Mouse (Mus musculus) right cerebral cortex, adult 18-20 months (tissue): Measurements from ENCODE around the gene Btbd1.

ENCODE experiments used
- DNase-seq: peaks from one replicate; pipeline ENCODE4 v3.0.0; 2022; ENCODE audit warnings: mixed read lengths

Gene Btbd1

GRCm38 (mm10) chr7:81775325-81775724 is 53.9 kb downstream of the Btbd1 start:
- no peak for DNase-seq

GRCm38 (mm10) chr7:81772786-81773539 is 56.3 kb downstream of the Btbd1 start:
- no peak for DNase-seq

- DNase-seq, result peak; percentile 35
Measured at GRCm38 (mm10) chr7:81763110-81763845, 66.0 kb downstream of the Btbd1 start.

DNA sequence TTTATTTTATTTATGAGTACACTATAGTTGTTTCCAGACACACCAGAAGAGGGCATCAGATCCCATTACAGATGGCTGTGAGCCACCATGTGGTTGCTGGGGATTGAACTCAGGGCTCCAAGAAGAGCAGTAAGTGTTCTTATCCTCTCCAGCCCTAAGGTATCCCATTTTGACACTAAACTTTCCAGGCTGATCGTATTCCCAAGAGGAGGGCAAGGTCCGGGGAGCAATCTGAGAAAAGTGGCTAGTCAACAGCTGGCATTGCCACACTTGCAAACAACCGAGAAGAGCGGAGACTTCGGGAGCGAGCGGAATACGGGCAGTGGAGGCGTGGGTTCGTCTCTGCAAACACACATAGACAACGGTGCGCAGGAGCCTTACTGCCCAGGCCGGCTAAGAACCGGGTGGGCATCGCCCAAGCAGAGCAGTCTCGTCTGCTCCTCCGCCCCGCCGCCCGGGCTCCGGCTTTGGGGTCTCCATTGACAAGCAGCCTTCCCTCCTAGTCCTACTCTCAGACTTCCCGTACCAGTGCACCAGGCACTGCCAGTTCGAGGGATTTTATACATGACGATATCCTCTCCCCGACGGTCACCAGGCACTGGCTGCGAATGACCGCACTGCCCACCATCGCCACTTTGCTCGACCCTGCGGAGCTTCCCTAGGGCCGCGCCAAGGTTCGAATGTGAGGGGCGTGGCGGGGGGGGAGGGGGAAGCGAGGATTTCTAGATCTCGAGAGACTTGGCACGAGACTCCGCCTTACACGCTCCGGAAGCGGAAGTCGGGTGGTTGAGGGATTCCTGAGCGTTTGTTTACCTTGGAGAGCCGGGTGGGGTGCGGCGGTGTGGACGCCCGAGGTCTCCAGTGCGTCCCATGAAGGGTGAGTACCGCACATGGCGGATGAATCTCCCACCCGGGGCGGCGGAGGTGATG is 66.8 kb downstream of the Btbd1 start, which contains the start of gene Ramac:
TSS of gene Ramac (plus strand) at position 746 of the 930 bp plus-strand sequence.
- DNase-seq, result peak; percentile 89

DNA sequence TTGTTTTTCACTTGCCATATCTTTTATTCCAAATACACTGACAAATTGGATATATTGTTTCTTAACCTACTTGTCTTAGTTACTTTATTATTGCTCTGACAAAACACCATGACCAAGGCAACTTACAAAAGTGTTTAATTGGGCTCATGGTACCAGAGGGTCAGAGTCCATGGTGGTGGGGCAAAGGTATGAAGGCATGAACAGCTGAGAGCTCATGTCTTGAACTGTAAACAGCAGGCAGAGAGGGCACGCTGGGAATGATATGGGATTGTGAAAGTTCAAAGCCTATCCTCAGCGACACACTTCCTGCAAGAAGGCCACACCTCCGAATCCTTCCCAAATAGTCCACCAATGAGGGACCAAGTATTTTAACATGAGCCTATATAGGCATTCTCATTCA is 81.3 kb downstream of the Btbd1 start:
- DNase-seq, result no peak

GRCm38 (mm10) chr7:81744145-81744544 is 85.1 kb downstream of the Btbd1 start:
- no peak for DNase-seq
